Mouse (Mus musculus): ENCODE data around the gene Ntf5. TPM values are rescaled to one million over a fixed set of nuclear protein-coding genes. Genes with fewer than 3 reads are reported as not detected.
"Not testable (repeated sequence)": the region's sequence is repeated elsewhere in the genome, so short reads cannot be mapped to it uniquely, and the experiment has no call there.

Ntf5 gene
- polyA plus RNA-seq, 1 experiment, result 1.8 TPM

DNA sequence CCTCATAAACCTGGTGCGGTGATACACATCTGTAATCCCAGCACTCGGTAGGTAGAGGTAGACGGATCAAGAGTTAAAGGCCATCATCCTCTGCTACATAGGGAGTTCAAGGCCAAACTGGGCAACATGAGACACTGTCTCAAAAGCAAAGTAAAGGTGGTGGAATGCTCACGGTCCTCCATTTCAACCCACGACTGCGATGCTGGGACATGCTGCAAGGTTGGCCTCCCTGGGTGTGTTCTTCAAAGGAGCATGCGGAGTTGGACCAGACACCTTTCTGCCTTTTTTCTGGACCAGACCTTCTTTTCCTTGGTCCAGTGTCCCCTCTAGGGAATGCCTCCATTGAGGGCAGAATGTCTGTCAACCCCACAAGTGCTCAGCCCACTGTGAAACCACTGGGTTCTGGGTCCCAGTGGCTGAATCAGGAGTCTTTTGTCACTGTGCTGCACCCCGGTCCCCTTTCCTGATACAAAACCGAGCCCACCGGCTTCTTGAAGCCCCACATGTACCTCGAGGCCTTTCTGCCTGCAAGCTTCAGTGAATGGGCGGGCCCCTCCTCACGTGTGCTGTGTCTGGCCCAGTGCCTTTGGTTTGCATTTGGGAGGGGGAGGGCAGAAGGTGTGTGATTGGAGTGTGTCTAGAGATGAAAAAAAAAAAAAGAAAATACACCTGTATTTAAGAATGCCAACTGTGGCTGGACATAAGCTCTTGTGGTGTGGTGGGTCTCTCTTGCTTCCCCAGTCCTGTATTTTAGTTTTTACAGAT lies 42.6 kb downstream of the Ntf5 start:
- no peak for TF ChIP-seq CTCF (IDR thresholded peaks at IDR 0.05; ENCODE audit: control insufficient read depth, insufficient read depth, low read length)
- no peak for TF ChIP-seq POLR2A (IDR thresholded peaks at IDR 0.05; ENCODE audit: borderline replicate concordance, control insufficient read depth, low read depth, low read length)
- H3K27ac ChIP-seq (ENCODE audit: control insufficient read depth, insufficient read depth, low read depth, low read length, poor library complexity), result no peak overlapping the region

DNA sequence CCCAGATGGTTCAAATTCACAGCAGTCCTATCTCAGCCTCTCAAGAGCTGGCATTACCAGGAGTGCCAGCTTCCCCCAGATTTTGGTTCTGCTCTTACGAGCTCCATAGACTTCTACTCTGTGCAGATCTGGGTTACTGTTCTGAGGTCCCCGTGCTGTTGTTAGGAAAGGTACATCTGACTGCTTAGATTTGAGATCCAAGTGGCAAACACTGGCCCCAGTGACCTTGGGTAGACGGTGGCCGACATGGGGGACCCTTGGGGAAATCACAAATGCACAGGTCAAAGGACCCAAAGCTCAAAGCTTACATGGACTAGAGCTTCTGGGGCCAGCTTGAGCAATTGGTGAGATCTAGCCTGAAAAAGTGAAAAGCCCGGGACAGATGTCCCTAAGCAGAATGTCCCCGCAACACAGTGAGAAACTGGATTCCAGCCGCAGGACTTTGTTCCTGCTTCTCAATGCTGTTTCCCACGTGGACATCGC lies 43.3 kb downstream of the Ntf5 start:
- Histone ChIP-seq H3K4me1 (ENCODE audit: control insufficient read depth, insufficient read depth, low read length) (peaks cover 4% of the 10 kb centered on the region; the same call in 1 of the 2 replicates), H3K27ac (ENCODE audit: control insufficient read depth, insufficient read depth, low read depth, low read length, poor library complexity) (peak overlapping the region; percentile 59), H3K4me3 (replicated peaks; ENCODE audit: control insufficient read depth, low read depth, low read length) (no peak overlapping the region)
- 49% methylated on average over 9 of the region's 9 CpGs for WGBS
- TF ChIP-seq CTCF (IDR thresholded peaks at IDR 0.05; ENCODE audit: control insufficient read depth, insufficient read depth, low read length) (no peak), POLR2A (IDR thresholded peaks at IDR 0.05; ENCODE audit: borderline replicate concordance, control insufficient read depth, low read depth, low read length) (no peak)

More for the DNA sequence above, 42.6 kb downstream of the Ntf5 start:
- Histone ChIP-seq H3K4me3 (replicated peaks; ENCODE audit: control insufficient read depth, low read depth, low read length) (no peak overlapping the region), H3K4me1 (ENCODE audit: control insufficient read depth, insufficient read depth, low read length) (peaks cover 4% of the 10 kb centered on the region; the same call in 1 of the 2 replicates)
- WGBS, result 81% methylated on average over 13 of the region's 13 CpGs

DNA sequence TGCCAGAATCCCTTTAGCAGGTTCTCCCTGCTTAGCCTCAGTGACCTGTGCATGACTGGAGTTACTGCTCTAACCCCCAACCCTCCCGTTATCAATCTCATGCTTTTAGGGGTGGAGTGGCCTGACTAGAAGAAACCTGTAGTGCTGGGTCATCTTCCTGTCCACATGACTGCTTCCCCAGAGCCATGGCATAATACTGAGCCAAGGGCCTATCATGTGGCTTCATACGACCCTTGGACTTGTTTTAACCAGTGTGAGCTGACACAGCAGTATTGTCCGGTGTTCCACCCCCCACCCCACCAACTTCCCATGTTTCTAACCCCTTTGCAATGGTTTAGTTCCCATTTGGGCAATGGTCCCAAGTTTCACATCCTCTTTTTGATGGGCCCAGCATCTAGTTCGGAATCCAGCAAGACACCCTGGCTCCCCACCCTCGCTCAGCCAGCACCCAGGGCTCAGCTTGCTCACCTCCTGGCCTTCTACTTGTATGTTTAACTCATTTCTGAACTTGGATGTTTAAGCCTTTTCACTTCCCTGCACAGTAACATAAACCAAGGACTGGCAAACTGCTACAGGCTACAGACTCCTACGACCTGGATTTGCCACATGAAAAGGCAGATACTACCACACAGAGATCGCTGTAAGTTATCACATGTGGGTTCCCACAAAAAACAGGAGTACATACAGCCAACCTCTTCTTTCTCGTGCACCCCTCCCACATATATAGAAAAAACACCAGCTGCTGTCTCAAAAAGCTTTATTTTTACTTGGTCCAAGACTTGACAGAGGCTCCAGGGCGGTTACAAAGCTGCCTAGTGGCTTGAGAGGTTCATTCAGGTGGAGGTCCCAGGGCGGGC lies 43.9 kb downstream of the Ntf5 start:
- TF ChIP-seq CTCF (IDR thresholded peaks at IDR 0.05; ENCODE audit: control insufficient read depth, insufficient read depth, low read length), result no peak
- TF ChIP-seq POLR2A (IDR thresholded peaks at IDR 0.05; ENCODE audit: borderline replicate concordance, control insufficient read depth, low read depth, low read length), result no peak
- Histone ChIP-seq H3K4me1 (ENCODE audit: control insufficient read depth, insufficient read depth, low read length) (peaks cover 4% of the 10 kb centered on the region; the same call in 1 of the 2 replicates), H3K4me3 (replicated peaks; ENCODE audit: control insufficient read depth, low read depth, low read length) (peak overlapping the region; percentile 51), H3K27ac (ENCODE audit: control insufficient read depth, insufficient read depth, low read depth, low read length, poor library complexity) (peak overlapping the region; percentile 59)
- 24% methylated on average over 10 of the region's 10 CpGs for WGBS

DNA sequence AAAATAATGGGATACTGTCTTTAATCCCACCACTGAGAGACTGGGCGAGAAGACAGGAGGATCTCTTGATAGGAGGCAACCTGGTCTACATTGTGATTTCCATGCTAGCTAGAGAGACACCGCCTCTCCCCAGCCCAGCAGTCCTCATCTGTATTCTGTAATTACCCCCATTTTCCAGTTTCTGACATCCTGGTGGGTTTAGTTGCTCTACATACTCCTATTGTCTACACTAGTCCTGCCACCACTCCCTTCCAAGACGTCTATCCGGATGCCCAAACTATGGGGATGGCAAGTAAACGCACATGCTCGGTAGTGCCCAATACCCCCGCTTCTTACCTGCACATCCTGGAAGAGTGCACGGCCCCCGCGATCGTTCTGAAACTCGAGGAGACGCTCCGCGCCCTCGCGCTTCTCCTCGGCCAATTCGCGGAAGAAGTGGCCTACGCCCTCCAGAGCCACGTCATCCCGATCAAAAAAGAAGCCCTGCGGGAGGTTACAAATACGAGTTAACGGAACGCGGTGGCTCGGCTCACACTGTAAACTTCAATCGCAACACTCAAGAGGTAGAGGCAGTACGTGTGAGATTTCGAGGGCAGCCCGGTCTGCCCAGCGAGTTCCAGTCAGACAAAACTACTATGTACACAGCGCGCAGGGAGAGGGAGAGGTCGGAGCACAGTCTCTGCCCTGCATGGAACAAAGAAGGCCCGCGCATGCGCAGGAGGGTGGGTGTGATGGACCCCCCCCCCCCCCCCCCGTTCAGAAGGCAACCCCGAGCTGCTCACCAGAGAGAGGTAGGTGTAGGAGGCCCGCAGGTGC lies 45.5 kb downstream of the Ntf5 start:
- WGBS, result 1% methylated on average over 43 of the region's 43 CpGs

DNA sequence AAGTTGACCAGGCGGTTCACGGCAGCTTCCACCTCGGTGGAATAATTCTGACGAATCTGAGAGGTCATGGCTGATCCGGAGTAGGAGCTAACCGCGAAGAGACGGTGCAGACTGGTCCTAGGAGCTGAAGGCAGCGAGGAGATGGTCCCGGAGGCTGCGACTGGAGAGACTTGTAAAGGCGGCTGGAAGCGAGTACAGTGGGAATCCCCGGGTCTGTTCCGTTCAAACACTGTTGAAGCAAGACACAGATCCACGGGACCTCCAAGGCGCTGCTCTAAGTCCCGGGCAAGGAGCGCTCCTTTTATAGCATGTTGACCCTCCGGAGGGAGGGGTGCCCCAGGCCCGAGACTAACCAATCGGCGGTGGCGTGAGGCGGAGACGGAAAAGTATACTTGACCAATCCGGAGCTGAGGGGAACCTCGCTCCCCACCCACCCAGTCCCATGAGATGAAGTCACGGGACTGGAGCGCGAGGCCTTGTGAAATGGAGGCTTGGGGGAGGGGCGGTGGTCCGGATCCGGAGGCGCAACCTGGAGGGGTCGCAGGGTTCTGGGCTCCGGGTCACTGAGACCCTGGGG lies 46.2 kb downstream of the Ntf5 start, which contains the start of gene Ftl1:
Gene Ftl1 (minus strand): TSS at position 321 of the 577 bp plus-strand sequence.
- Histone ChIP-seq H3K4me3 (replicated peaks; ENCODE audit: control insufficient read depth, low read depth, low read length) (peak within 1 kb of the TSS; percentile 87), H3K27ac (ENCODE audit: control insufficient read depth, insufficient read depth, low read depth, low read length, poor library complexity) (peak within 1 kb of the TSS; percentile 89)
- peak; percentile 90 for TF ChIP-seq POLR2A (IDR thresholded peaks at IDR 0.05; ENCODE audit: borderline replicate concordance, control insufficient read depth, low read depth, low read length)
- not testable (repeated sequence) for H3K4me1 ChIP-seq (ENCODE audit: control insufficient read depth, insufficient read depth, low read length)
- under 1% methylated on average over 30 of the region's 37 CpGs for WGBS

More for the DNA sequence above, 45.5 kb downstream of the Ntf5 start:
- peak overlapping the region; percentile 87 for H3K4me3 ChIP-seq (replicated peaks; ENCODE audit: control insufficient read depth, low read depth, low read length)
- TF ChIP-seq CTCF (IDR thresholded peaks at IDR 0.05; ENCODE audit: control insufficient read depth, insufficient read depth, low read length) (no peak), POLR2A (IDR thresholded peaks at IDR 0.05; ENCODE audit: borderline replicate concordance, control insufficient read depth, low read depth, low read length) (no peak)
- peaks cover 4% of the 10 kb centered on the region; the same call in 1 of the 2 replicates for H3K4me1 ChIP-seq (ENCODE audit: control insufficient read depth, insufficient read depth, low read length)
- peak overlapping the region; percentile 89 for H3K27ac ChIP-seq (ENCODE audit: control insufficient read depth, insufficient read depth, low read depth, low read length, poor library complexity)

DNA sequence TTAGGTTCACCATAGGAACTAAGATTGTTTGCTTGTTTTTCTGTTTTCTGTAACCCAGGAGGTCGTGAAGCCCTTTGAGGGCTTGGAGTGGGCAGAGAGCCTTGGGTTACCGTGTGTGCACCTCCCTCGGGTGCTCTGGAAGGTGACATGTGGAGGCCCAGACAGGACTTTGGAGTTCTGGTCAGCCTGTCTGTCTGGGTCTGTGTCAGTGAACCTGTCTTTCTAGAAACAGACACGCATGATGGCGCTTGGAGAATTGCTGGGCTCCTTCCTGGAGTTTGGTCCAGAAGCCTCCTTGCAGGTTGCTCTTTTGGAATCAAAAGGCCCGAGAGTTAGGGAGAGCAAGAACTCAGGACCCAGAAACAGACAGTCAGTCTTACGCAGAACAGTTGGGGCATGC lies 46.9 kb downstream of the Ntf5 start:
- 35% methylated on average over 7 of the region's 7 CpGs for WGBS
- TF ChIP-seq CTCF (IDR thresholded peaks at IDR 0.05; ENCODE audit: control insufficient read depth, insufficient read depth, low read length) (no peak), POLR2A (IDR thresholded peaks at IDR 0.05; ENCODE audit: borderline replicate concordance, control insufficient read depth, low read depth, low read length) (no peak)
- peaks cover 4% of the 10 kb centered on the region; the same call in 1 of the 2 replicates for H3K4me1 ChIP-seq (ENCODE audit: control insufficient read depth, insufficient read depth, low read length)
- H3K27ac ChIP-seq (ENCODE audit: control insufficient read depth, insufficient read depth, low read depth, low read length, poor library complexity), result peak overlapping the region; percentile 83
- H3K4me3 ChIP-seq (replicated peaks; ENCODE audit: control insufficient read depth, low read depth, low read length), result peak overlapping the region; percentile 48

DNA sequence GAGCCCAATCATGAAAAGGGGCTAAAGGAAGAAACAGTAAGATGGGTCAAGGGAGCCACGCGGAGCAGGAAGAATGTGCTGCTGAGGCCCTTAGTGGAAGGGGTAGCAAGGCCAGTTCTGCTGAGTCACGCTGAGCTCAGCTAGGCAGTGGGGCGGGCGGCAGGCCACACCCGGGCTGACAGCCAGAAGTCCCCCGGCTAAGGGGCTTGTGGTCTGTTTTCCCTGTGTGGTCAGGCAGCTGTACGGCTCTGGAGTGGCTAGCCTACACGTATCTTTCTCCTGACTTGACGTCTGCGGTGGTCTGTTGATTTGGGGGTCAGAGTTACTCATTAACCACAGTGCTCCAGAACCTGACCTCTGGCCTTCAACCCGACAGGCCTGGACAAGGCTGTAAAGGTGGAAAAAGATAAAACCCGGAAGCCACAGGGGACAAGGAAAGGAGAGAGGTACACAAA lies 47.4 kb downstream of the Ntf5 start:
- Histone ChIP-seq H3K4me3 (replicated peaks; ENCODE audit: control insufficient read depth, low read depth, low read length) (peak overlapping the region; percentile 39), H3K27ac (ENCODE audit: control insufficient read depth, insufficient read depth, low read depth, low read length, poor library complexity) (peak overlapping the region; percentile 83), H3K4me1 (ENCODE audit: control insufficient read depth, insufficient read depth, low read length) (peaks cover 4% of the 10 kb centered on the region; the same call in 1 of the 2 replicates)
- peak; percentile 75; the same call in 1 of the 2 replicates for TF ChIP-seq POLR2A (IDR thresholded peaks at IDR 0.05; ENCODE audit: borderline replicate concordance, control insufficient read depth, low read depth, low read length)
- TF ChIP-seq CTCF (IDR thresholded peaks at IDR 0.05; ENCODE audit: control insufficient read depth, insufficient read depth, low read length), result peak; percentile 14; the same call in 1 of the 2 replicates
- 6% methylated on average over 13 of the region's 13 CpGs for WGBS
